Mouse (Mus musculus) testis, postnatal 10 days (tissue): ENCODE results near the gene Zc3h12d.
"Not testable (repeated sequence)": the region's sequence is repeated elsewhere in the genome, so short reads cannot be mapped to it uniquely, and the experiment has no call there.

Experiments used
- DNase-seq: peaks from one replicate; pipeline ENCODE4 v3.0.0; 2021; ENCODE audit warnings: low spot score

Gene Zc3h12d

DNA sequence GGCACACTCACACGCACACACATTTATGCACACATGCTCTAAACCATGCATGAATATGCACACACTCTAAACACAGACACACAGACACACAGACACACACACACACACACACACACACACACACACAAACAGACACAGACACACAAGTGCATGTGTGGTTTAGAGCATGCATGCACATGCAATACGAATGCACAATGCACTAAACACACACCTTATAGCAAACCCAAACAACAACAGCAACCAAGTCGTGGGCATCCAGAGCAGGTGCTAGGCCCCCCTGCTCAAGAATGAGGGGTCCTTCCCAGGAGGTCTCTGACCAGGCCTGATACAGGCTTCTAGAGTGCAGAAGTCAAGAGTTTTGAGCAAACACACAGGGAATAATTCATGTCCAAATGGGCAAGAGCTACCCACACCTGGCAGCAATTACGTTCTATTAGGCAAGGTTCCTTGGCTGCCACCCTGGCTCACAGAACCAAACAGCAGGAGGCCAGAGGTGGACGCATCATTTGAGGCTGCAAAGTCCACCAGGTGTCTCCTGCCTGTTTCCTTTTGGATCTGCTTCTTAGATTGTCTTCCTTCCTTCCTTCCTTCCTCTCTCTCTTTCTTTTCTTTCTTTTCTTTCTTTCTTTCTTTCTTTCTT, 39.2 kb downstream of the Zc3h12d start:
- DNase-seq: no peak

DNA sequence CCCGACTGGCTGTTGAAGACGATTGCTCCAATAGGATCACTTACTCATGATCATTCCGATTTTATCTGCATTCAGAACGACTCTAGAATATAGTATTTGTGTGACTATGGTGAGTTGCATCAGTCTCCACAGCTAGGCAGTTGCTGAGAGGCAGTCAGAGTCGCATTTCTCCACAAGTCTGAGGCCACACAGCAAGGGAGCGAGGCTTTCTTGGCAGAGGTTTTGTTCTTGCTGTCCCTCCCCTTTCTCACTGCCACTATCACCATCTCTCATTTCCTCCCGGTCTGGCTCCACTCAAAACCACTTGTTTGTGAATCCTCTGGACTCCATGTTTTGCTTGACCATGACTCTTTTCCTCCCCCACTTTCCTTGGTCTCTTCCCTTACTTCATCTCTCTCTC, 41.9 kb downstream of the Zc3h12d start:
- no peak for DNase-seq

DNA sequence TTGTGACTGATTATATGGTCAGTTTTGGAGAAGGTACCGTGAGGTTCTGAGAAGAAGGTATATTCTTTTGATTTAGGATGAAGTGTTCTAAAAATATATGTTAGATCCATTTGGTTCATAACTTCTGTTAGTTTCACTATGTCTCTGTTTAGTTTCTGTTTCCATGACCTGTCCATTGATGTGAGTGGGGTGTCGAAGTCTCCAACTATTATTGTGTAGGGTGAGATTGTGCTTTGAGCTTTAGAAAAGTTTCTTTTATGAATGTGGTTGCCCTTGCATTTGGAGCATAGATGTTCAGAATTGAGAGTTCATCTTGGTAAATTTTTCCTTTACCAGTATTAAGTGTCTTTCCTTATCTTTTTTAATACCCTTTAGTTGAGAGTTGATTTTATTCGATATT, 48.0 kb downstream of the Zc3h12d start:
- not testable (repeated sequence) for DNase-seq

DNA sequence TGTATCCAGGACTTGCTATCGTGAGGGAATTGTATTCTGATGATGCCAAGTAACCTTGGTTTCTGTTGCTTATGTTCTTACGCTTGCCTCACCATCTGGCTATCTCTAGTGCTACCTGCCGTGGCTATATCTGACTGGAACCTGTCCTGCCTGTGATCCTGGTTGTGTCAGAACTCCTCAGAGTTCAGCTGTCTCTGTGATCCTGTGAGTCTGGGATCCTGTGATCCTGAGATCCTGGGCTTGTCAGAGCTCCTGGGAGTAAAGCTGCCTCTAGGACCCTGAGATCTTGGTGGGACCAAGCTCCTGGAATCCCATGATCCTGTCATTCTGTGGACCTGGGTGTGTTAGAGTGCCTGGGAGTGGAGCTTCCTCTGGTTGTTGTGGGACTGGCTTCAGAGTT, 49.7 kb downstream of the Zc3h12d start:
- peak; percentile 20 for DNase-seq

DNA sequence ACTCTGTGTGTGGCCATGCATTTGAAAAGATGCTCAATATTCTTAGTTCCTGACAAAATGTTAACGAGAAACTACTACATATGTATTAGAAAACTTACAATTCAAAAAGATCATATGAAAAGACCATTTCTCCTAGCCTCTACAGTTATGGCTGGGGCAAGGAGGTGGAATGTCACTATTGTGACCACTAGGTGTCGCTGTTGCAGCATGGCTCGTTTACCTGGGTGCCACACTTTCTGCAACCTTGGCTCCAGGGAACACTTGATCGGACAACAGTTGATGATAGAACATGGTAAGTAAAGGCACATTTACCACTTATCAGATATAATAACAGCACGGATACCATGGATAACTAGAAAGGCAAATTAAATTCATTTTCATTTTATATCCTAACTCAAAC, 51.3 kb downstream of the Zc3h12d start:
- peak; percentile 84 for DNase-seq

DNA sequence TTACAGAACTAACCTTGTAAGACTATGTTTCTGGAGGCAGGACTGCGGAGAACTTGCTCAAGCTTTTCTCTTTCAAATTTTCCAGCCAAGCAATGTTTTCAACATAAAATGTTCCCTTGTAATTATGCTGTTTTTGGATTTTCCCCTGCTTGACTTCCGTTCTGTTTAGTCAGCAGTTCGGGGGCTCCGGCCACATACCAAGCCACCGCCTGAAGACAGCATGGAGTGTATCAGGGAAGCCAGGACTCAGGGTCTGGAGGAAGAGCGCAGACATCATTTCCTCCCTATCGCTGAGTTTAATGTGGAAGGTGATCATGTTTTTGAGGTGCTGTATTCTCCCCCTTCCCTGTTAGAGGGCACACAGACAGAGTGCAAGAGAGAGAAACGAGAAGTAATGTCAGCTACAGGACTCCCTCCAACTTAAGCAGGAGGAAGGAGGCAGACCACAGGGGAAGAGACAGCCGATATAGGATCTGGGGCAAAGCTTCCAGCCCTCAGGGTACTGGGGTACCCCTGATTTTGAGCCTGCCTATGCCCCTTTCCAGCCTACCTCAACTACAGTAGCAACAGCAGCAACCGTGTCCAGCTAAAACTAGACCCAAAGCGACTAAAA, 56.1 kb downstream of the Zc3h12d start:
- DNase-seq: peak; percentile 35

DNA sequence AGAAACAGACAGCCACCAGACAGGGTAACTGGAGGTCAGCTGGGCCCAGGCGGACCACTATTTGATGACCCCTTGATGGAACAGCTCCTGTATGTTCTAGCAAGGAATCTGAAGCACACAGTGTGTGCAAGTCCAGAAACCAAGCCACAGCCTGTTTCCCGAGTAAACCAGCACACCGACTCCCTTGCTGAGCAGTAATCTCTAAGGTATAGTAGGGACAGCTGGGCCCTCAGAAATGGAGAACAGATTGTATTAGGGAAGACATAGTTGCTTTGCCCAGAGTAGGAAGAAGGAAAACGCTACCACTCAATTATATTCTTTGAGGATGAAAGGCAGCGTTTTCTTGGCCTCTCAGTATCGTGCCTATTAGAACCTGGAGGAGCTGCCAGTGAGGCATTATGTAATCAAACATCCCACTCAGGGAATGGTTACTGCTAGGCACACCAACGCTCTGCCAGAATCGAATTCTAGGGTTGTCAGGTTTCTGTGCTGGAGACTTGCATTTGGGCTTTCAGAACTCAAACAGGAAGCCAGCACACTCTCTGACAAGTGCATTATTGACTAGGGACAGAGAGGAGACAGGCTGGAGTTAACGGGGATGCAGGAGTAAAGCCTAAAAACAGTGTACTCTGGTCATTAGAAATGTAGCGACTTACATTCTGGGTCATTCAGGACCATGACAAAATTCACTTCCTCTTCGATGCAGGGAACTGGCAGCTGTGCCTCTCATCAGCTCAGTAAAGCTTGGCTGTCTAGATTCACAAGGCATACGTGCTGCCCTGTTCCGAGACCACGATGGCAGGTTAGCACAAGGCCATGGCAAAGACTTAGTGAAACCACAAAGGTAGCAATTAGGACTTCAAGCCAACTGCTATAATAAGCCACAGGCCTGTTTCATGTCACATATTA, 68.7 kb downstream of the Zc3h12d start:
- no peak for DNase-seq

DNA sequence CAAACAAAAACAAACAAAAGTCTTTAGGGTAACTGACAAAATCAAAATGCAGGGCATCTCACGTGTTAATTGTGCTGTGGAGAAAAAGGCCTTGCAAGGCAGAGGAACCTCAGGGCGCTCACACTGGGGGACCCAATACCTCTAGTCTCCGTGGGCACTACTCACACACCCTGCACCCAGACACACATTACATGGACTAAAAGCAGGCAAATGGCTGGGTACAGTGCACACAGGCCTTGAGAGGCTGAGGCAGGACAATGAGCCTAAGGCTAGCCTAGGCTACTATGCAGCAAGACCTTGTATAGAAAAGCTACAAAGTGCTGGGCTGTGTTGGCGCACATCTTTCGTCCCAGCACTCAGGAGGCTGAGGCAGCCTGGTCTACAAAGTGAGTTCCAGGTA, 71.9 kb downstream of the Zc3h12d start:
- DNase-seq: no peak

DNA sequence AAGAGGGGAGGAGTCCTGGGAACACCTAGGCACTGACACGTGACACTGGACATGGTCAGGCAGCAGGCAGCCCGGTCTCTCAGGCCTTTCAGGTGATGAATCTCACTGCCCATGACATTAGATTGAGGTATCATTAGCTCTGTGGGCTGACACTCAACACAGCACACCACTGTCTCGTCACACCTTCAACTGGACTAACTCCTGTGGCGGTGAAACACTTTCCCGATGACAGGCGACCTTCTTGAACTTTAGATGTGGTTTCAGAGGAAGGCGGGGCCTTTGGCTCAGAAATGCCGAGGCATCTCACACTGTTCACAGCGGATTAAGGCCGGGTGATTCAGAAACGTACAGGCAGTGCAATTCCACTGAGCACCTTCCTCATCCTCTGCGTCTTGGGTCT, 74.9 kb downstream of the Zc3h12d start:
- DNase-seq: no peak

DNA sequence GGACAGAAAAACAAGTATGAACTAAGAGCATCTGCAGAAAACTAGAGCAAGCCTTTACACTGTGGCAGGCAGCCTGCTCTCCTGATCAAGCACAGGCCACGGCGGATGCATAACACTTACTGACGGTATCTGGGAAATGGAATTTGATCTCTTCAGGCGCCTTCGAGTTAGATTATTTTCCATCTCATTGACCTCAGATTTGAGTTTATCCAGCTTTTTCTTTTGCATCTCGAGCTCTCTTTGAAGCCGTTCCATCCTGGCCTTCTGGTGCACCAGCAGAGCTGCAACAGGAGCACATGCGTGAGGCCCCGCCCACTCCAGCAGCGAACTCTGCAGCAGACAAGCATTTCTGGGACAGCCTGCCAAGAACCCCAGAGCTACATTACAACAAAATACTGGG, 79.0 kb downstream of the Zc3h12d start:
- DNase-seq: no peak
